Mouse (Mus musculus): ENCODE results near the gene Prps1.

DNA sequence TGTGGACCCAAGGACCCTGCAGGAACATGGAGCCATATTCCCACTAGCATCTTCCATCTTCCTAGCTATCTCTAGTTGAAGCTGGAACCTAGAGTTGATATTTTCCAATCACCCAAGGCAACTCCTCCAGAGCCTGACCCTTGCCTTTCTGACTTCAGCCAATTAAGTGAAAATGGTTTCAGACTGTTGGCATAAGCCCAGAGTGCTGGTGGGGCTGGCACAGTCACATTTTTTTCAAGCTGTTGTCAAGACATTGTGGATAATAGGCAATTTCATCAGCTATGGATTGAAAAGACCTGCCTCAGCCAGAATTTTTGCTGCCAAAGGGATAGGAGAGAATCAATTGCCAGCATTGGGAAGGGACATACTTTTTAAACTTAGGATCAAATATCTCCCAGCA lies 18.5 kb upstream of the Prps1 start:
- no peak for TF ChIP-seq GATA1 (IDR thresholded peaks at IDR 0.05; ENCODE audit: borderline replicate concordance, low read length)
- no peak for TF ChIP-seq CTCF (IDR thresholded peaks at IDR 0.05; ENCODE audit: low read depth, low read length)
- no peak for TF ChIP-seq TAL1 (conservative IDR thresholded peaks at IDR 0.05; ENCODE audit: low read depth, low read length)
- no peak for TF ChIP-seq POLR2AphosphoS5 (IDR thresholded peaks at IDR 0.05; ENCODE audit: insufficient replicate concordance, low read depth, low read length)

Data from G1E (cell line).